In genomic region chr12:36670164-36670908, GRCm38 (mm10) we compare ENCODE assay signal across 14 mouse cellular contexts.
DNase-seq lines count a peak whose midpoint lies in the region; ATAC-seq lines count a peak whose summit lies in the region.
"Had no signal": no experiment of that assay in that cellular context is flagged by ENCODE, and none has a peak within 500 bp of the region (broad histone marks: within the 10 kb centered on the region; RNA-seq: fewer than 3 reads in every experiment).

No protein-coding gene starts in this region.

- intact Hi-C loops in left cerebral cortex, postnatal 4 days (cut with DNase I) = loop anchor here (10.0 kb wide), 1 partner anchor 456 kb away; no protein-coding TSS in a partner anchor

- H3K27ac ChIP-seq in forebrain, embryonic 12.5 days = no peak overlapping the region
- H3K27ac ChIP-seq in forebrain, embryonic 10.5 days = no peak overlapping the region
- H3K27ac ChIP-seq in midbrain, embryonic 11.5 days (ENCODE audit: low read depth, low read length) = no peak overlapping the region
- no peak overlapping the region for H3K27ac ChIP-seq in midbrain, embryonic 10.5 days (replicated peaks)
- H3K27ac ChIP-seq in hindbrain, embryonic 16.5 days (ENCODE audit: low read depth, low read length) = no peak overlapping the region
- H3K27ac ChIP-seq: limb, embryonic 15.5 days had no signal

- H3K4me1 ChIP-seq in forebrain, embryonic 12.5 days = no peaks in the 10 kb centered on the region; the same call in 1 of the 2 replicates
- H3K4me1 ChIP-seq in forebrain, embryonic 10.5 days = peaks cover 9% of the 10 kb centered on the region; the same call in 1 of the 2 replicates
- peaks cover 3% of the 10 kb centered on the region; the same call in 1 of the 2 replicates for H3K4me1 ChIP-seq in midbrain, embryonic 11.5 days (ENCODE audit: control insufficient read depth, insufficient read depth, low read length)
- H3K4me1 ChIP-seq in midbrain, embryonic 10.5 days = peaks cover 5% of the 10 kb centered on the region; the same call in 1 of the 2 replicates
- H3K4me1 ChIP-seq in hindbrain, embryonic 16.5 days (ENCODE audit: control insufficient read depth, insufficient read depth, low read depth, low read length) = no peaks in the 10 kb centered on the region

- H3K36me3 ChIP-seq in forebrain, embryonic 12.5 days (replicated peaks) = no peaks in the 10 kb centered on the region
- no peaks in the 10 kb centered on the region for H3K36me3 ChIP-seq in forebrain, embryonic 10.5 days (replicated peaks)
- no peaks in the 10 kb centered on the region for H3K36me3 ChIP-seq in midbrain, embryonic 11.5 days (ENCODE audit: control insufficient read depth, insufficient read depth, low read length)
- no peaks in the 10 kb centered on the region for H3K36me3 ChIP-seq in midbrain, embryonic 10.5 days
- H3K36me3 ChIP-seq in hindbrain, embryonic 16.5 days (ENCODE audit: control insufficient read depth, insufficient read depth, low read length) = no peaks in the 10 kb centered on the region
- H3K36me3 ChIP-seq: heart, embryonic 12.5 days; limb, embryonic 15.5 days had no signal

- no peaks in the 10 kb centered on the region for H3K27me3 ChIP-seq in forebrain, embryonic 12.5 days
- no peaks in the 10 kb centered on the region for H3K27me3 ChIP-seq in forebrain, embryonic 10.5 days (ENCODE audit: poor library complexity, severe bottlenecking)
- no peaks in the 10 kb centered on the region for H3K27me3 ChIP-seq in midbrain, embryonic 11.5 days (ENCODE audit: control insufficient read depth, insufficient read depth, low read length)
- H3K27me3 ChIP-seq in midbrain, embryonic 10.5 days (ENCODE audit: low read depth, poor library complexity, severe bottlenecking) = no peaks in the 10 kb centered on the region
- H3K27me3 ChIP-seq in hindbrain, embryonic 16.5 days (replicated peaks; ENCODE audit: control insufficient read depth, insufficient read depth, low read length) = no peaks in the 10 kb centered on the region
- H3K27me3 ChIP-seq: heart, embryonic 12.5 days; limb, embryonic 15.5 days had no signal

- H3K4me2 ChIP-seq in forebrain, embryonic 12.5 days = no peak overlapping the region
- H3K4me2 ChIP-seq in midbrain, embryonic 11.5 days = no peak overlapping the region
- H3K4me2 ChIP-seq in hindbrain, embryonic 16.5 days (ENCODE audit: low read length) = no peak overlapping the region
- H3K4me2 ChIP-seq: heart, embryonic 12.5 days; limb, embryonic 15.5 days had no signal

- 74% methylated on average over 5 of the region's 5 CpGs for WGBS in forebrain, embryonic 12.5 days
- 77% methylated on average over 5 of the region's 5 CpGs for WGBS in forebrain, embryonic 10.5 days
- 78% methylated on average over 5 of the region's 5 CpGs for WGBS in midbrain, embryonic 11.5 days
- 79% methylated on average over 5 of the region's 5 CpGs for WGBS in midbrain, embryonic 10.5 days
- whole genome bisulfite sequencing in hindbrain, embryonic 16.5 days = 83% methylated on average over 5 of the region's 5 CpGs

- peak; percentile 45; the same call in 1 of the 2 replicates for ATAC-seq in forebrain, embryonic 12.5 days (ENCODE audit: low FRiP score)
- ATAC-seq in midbrain, embryonic 11.5 days (ENCODE audit: low FRiP score) = peak; percentile 59
- peak; percentile 64; the same call in 1 of the 2 replicates for ATAC-seq in hindbrain, embryonic 16.5 days

- no peaks in the 10 kb centered on the region for H3K9me3 ChIP-seq in forebrain, embryonic 12.5 days
- no peaks in the 10 kb centered on the region for H3K9me3 ChIP-seq in forebrain, embryonic 10.5 days
- H3K9me3 ChIP-seq in midbrain, embryonic 11.5 days (ENCODE audit: control insufficient read depth, low read length) = no peaks in the 10 kb centered on the region
- no peaks in the 10 kb centered on the region for H3K9me3 ChIP-seq in midbrain, embryonic 10.5 days (replicated peaks)
- H3K9me3 ChIP-seq in hindbrain, embryonic 16.5 days (ENCODE audit: control insufficient read depth, low read length) = no peaks in the 10 kb centered on the region
- H3K9me3 ChIP-seq: heart, embryonic 12.5 days; limb, embryonic 15.5 days had no signal

- H3K9ac ChIP-seq in forebrain, embryonic 12.5 days = no peak overlapping the region
- H3K9ac ChIP-seq in midbrain, embryonic 11.5 days (ENCODE audit: low read length) = no peak overlapping the region
- no peak overlapping the region for H3K9ac ChIP-seq in hindbrain, embryonic 16.5 days (ENCODE audit: low read depth, low read length)
- H3K9ac ChIP-seq: heart, embryonic 12.5 days; limb, embryonic 15.5 days had no signal

- no peak overlapping the region for H3K4me3 ChIP-seq in forebrain, embryonic 12.5 days (replicated peaks)
- H3K4me3 ChIP-seq in forebrain, embryonic 10.5 days = no peak overlapping the region
- no peak overlapping the region for H3K4me3 ChIP-seq in midbrain, embryonic 11.5 days (ENCODE audit: low read depth, low read length)
- H3K4me3 ChIP-seq in midbrain, embryonic 10.5 days = no peak overlapping the region
- no peak overlapping the region for H3K4me3 ChIP-seq in hindbrain, embryonic 16.5 days (ENCODE audit: low read length)
- H3K4me3 ChIP-seq: heart, embryonic 12.5 days; limb, embryonic 15.5 days had no signal

- DNase-seq in forebrain, embryonic 10.5 days (ENCODE audit: extremely low spot score, low spot score) = no peak
- DNase-seq in midbrain, embryonic 11.5 days (ENCODE audit: low spot score, missing footprints) = no peak
- DNase-seq in midbrain, embryonic 10.5 days (ENCODE audit: low spot score) = no peak
- DNase-seq in urinary bladder, postnatal 25 days (ENCODE audit: low spot score) = no peak
- DNase-seq in thymus, postnatal 25 days = no peak
- DNase-seq in left cerebral cortex, postnatal 4 days = no peak
- DNase-seq: adrenal gland, postnatal 25 days; cerebellum, adult 18-20 months; lung, postnatal 4 days; right cerebral cortex, postnatal 25 days had no signal
